Mouse (Mus musculus) brown adipose tissue, adult 24 weeks (tissue): ENCODE measurements around the gene Cyp2c50. TPM values are rescaled to one million over a fixed set of nuclear protein-coding genes. Genes with fewer than 3 reads are reported as not detected.
"Not testable (repeated sequence)": the region's sequence is repeated elsewhere in the genome, so short reads cannot be mapped to it uniquely, and the experiment has no call there.

ENCODE experiments used
- H3K27ac ChIP-seq: fragments of 200-500 bp; replicated peaks from 2 replicates; pipeline ENCODE4 v1.5.1; 2012; ENCODE audit warnings: low read depth, mild to moderate bottlenecking, low read length
- H3K4me1 ChIP-seq: fragments of 200-500 bp; 2 replicates; pipeline ENCODE4 v1.6.1; 2012; ENCODE audit warnings: low read length, mixed read lengths; ENCODE audit not compliant: control insufficient read depth, insufficient read depth, insufficient read length
- H3K4me3 ChIP-seq: fragments of 200-500 bp; 2 replicates; pipeline ENCODE4 v1.5.1; 2012; ENCODE audit warnings: low read depth, mild to moderate bottlenecking, low read length, moderate library complexity; ENCODE audit not compliant: insufficient read depth
- polyA plus RNA-seq: library from polyadenylated mRNA; stranded (reverse); fragments of >200 nt; gene quantifications from 2 replicates; pipeline ENCODE4 v1.2.4, GENCODE M21; 2012; ENCODE audit not compliant: missing spikeins, insufficient read depth, insufficient read length

Cyp2c50 gene
- 1.0 TPM in 1 of 2 replicates, not detected in the other for polyA plus RNA-seq

DNA sequence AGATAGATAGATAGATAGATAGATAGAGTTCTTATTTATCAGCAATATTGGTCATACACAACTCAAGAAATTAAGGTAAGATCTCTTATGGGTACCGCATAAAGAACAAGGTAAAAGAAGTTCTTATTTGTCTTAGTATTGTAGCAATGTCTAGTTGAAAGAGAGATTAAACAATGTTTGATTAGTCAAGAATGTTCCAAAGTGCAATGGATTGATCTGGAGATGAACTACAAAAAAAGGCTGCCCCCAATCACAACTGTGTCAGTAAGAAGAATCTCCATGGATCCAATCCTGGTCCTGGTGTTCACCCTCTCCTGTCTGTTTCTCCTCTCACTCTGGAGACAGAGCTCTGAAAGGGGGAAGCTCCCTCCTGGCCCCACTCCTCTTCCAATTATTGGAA is at the start of gene Cyp2c50:
Gene Cyp2c50 (plus strand): TSS at position 268 of the 400 bp plus-strand sequence.
- H3K27ac ChIP-seq, H3K4me1 ChIP-seq, H3K4me3 ChIP-seq: not testable (repeated sequence)

DNA sequence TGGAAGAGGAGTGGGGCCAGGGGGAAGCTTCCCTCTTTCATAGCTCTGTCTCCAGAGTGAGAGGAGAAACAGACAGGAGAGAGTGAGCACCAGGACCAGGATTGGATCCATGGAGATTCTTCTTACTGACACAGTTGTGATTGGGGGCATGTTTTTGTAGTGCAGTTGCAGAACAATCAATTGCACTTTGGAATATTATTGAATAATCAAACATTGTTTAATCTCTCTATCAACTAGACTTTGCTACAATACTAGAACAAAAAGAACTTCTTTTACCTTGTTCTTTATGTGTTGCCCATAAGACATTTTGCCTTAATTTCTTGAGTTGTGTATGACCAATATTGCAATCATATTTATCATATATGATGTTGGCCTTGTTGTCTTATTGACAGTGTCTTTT is 15.8 kb upstream of the Cyp2c50 start, which contains the start of gene Cyp2c54:
Gene Cyp2c54 (minus strand): TSS at position 127 of the 400 bp plus-strand sequence.
- Histone ChIP-seq H3K27ac (no peak within 1 kb of the TSS), H3K4me1 (no peaks in the 10 kb centered on the region), H3K4me3 (no peak within 1 kb of the TSS)

DNA sequence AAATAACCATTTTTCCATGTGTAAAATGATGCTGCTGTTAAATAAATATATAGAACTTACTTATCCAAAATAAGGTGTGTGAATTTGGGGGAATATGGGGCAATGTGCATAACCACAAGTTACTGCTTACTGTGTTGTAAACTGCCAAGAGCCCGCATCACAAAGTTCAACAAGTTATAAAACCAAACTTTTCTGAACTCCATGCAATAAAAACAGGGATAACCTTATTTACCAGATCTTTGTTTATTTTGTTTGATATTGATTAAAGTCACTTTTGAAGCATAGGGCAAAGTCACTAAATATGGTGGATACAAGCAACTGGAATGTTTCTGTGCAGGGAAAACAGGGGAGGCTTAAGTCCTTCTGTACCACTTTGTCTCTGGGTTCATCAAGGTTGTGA is 1.1 kb upstream of the Cyp2c50 start:
- no peaks in the 10 kb centered on the region for H3K4me1 ChIP-seq
- H3K4me3 ChIP-seq, result no peak overlapping the region
- H3K27ac ChIP-seq, result no peak overlapping the region

DNA sequence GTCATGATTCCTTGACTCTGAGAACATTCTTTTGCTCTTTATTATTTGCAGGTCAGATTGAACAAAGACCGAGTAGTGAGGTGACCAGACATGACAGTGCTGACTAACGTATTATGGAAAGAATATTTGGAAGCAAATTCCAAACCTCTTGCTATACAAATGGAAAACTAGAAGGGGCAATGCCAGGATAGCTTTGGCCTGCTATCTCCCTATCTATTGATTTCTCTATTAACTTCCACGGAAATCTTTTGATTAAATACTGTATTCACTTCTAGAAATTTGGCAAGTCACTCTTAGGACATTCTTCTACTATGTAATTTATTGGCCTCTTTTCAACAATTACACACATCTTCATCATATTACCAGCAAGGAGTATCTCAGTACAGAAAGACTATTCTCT is 1.6 kb downstream of the Cyp2c50 start:
- Histone ChIP-seq H3K27ac (no peak overlapping the region), H3K4me3 (no peak overlapping the region), H3K4me1 (no peaks in the 10 kb centered on the region)

DNA sequence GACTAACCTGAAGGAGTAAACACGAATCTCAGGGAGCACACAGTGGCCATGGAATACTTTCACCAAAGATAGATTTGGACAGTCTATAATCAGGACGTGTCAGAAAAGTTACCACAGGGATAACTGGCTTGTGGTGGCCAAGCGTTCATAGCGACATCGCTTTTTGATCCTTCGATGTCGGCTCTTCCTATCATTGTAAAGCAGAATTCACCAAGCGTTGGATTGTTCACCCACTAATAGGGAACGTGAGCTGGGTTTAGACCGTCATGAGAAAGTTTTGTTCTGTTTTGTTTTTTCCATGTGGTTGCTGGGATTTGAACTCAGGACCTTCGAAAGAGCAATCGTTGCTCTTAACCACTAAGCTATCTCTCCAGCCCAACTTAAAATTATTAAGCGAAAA is 30.1 kb downstream of the Cyp2c50 start:
- not testable (repeated sequence) for H3K4me1 ChIP-seq, H3K4me3 ChIP-seq, H3K27ac ChIP-seq

DNA sequence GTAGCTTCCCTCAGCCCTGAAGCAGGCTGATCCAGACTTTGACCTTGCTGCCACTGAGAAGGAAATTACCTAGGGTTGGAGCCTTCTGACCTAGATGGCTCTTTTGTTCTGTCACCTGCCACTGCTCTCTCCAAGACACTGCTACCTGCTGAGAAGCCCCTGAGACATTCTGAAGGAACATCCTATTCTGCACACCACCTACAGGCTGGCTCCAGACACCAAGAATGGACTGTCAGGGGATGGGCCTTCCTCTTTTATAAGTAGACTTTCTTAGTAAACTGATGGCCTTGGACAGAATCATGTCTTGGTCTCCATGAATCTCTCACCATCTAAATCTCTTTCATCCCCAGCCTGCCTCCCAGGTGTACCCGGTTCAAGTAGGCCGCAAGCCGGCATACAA is 35.7 kb downstream of the Cyp2c50 start:
- H3K27ac ChIP-seq, H3K4me3 ChIP-seq, H3K4me1 ChIP-seq: not testable (repeated sequence)

DNA sequence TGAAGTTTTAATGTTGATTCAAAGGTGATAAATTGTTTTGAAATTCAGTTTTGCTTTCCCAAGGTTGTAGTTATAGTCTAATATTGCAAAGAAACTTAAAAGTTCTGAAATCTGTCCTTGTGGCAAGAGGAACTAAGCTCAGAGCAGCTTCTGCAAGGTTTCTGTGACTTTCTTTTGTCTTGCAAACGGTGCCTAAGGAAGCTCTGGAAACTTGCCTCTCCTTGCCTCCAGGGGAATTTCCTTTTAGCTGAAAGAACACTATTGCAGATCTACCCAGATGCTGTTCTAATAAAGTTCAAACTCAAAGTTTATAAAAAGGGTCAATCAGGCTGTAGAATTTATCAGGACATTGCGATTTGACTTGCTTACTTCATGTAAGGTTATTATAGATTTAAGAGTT is 37.5 kb downstream of the Cyp2c50 start:
- not testable (repeated sequence) for H3K4me3 ChIP-seq, H3K4me1 ChIP-seq, H3K27ac ChIP-seq

Other genes starting within 250 kb of the Cyp2c50 start
- not detected in 2 replicates for gene Cyp2c69, start 202.9 kb upstream of the Cyp2c50 start, polyA plus RNA-seq
- not detected in 2 replicates for gene Cyp2c37, start 97.3 kb upstream of the Cyp2c50 start, polyA plus RNA-seq
- gene Cyp2c54, start 15.9 kb upstream of the Cyp2c50 start, polyA plus RNA-seq, result not detected in 2 replicates
- not detected in 2 replicates for gene Cyp2c70, start 97.6 kb downstream of the Cyp2c50 start, polyA plus RNA-seq
- 14.0 and 20.5 TPM in 2 replicates for gene Pdlim1, start 182.2 kb downstream of the Cyp2c50 start, polyA plus RNA-seq